In the genomic region with DNA sequence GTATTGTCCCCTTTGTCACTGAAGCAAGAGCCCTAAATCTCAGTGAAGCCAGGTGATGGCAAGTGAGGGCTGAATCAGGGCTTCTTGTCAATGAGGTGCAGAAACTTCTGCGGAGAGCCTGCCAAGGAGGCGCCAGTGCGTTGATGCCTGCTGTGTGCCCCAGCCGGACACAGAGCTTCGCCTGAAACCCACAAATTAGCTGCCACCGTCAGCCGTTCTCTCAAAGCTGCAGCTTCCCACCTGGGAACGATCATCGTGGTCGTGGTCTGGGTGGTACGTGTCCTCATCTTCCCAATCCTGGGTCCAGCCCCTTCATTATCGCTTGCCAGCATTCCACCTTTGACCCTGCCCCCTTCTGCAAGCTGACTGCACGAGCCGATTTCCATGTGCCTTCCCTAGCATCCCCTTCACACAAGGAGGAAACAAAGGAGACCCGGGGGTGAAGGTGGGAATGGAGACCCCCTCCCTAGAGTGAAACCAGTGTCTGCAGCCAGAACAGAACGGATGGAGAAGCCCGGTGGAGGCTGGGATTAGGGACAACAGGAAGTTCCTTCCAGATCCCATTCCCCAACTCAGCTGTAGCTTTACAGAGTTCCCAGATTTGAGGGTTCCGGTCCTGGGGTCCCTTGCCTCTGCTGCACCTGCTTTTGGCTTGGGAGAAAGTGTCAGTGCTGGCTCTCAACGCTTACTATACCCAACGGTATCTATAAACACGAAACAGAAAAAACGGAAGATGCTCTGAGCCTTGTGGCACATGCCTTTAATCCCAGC, we compare ENCODE assay signal across 8 mouse cellular contexts. TPM values are rescaled to one million over a fixed set of nuclear protein-coding genes. Genes with fewer than 3 reads are reported as not detected.
DNase-seq lines count a peak whose midpoint lies in the region; ATAC-seq and TF ChIP-seq lines count a peak whose summit lies in the region.

No protein-coding gene starts in this region.

- peaks cover 21% of the 10 kb centered on the region for H3K36me3 ChIP-seq in embryonic facial prominence, embryonic 13.5 days
- H3K36me3 ChIP-seq in heart, embryonic 15.5 days, result peaks cover 5% of the 10 kb centered on the region; the same call in 1 of the 2 replicates
- no peaks in the 10 kb centered on the region for H3K36me3 ChIP-seq in liver, embryonic 14.5 days (replicated peaks; ENCODE audit: control insufficient read depth, insufficient read depth, low read depth)
- peaks cover 15% of the 10 kb centered on the region for H3K36me3 ChIP-seq in neural tube, embryonic 13.5 days

- H3K4me1 ChIP-seq in embryonic facial prominence, embryonic 13.5 days, result peaks cover 22% of the 10 kb centered on the region
- H3K4me1 ChIP-seq in heart, embryonic 15.5 days (replicated peaks), result peaks cover 18% of the 10 kb centered on the region
- H3K4me1 ChIP-seq in liver, embryonic 14.5 days (replicated peaks; ENCODE audit: control insufficient read depth in 2 of 2, insufficient read depth in 2 of 2, low read length in 1 of 2), result peaks cover 0 to 5% of the 10 kb centered on the region in 2 experiments; a peak in 1 of 4 replicates
- peaks cover 30% of the 10 kb centered on the region for H3K4me1 ChIP-seq in neural tube, embryonic 13.5 days (replicated peaks)

- TF ChIP-seq EP300 in liver, embryonic 14.5 days (IDR thresholded peaks at IDR 0.05; ENCODE audit: low read depth), result no peak

- no peaks in the 10 kb centered on the region for H3K9me3 ChIP-seq in embryonic facial prominence, embryonic 13.5 days
- H3K9me3 ChIP-seq in heart, embryonic 15.5 days (replicated peaks), result no peaks in the 10 kb centered on the region
- no peaks in the 10 kb centered on the region for H3K9me3 ChIP-seq in liver, embryonic 14.5 days (ENCODE audit: control insufficient read depth, low read length)
- no peaks in the 10 kb centered on the region for H3K9me3 ChIP-seq in neural tube, embryonic 13.5 days

- TF ChIP-seq CTCF in liver, embryonic 14.5 days (IDR thresholded peaks at IDR 0.05; ENCODE audit: low read depth), result no peak

- under 1% methylated on average over 22 of the region's 22 CpGs for WGBS in embryonic facial prominence, embryonic 13.5 days
- 1% methylated on average over 22 of the region's 22 CpGs for WGBS in heart, embryonic 15.5 days
- under 1% methylated on average over 22 of the region's 22 CpGs for WGBS in liver, embryonic 14.5 days (ENCODE audit: insufficient replicate concordance)
- under 1% methylated on average over 22 of the region's 22 CpGs for WGBS in neural tube, embryonic 13.5 days

- H3K4me2 ChIP-seq in embryonic facial prominence, embryonic 13.5 days, result peak overlapping the region; percentile 91
- peak overlapping the region; percentile 72 for H3K4me2 ChIP-seq in heart, embryonic 15.5 days
- peak overlapping the region; percentile 52 for H3K4me2 ChIP-seq in liver, embryonic 14.5 days (ENCODE audit: low read depth)
- H3K4me2 ChIP-seq in neural tube, embryonic 13.5 days, result peak overlapping the region; percentile 96

- H3K4me3 ChIP-seq in embryonic facial prominence, embryonic 13.5 days, result peak overlapping the region; percentile 78
- H3K4me3 ChIP-seq in heart, embryonic 15.5 days, result peak overlapping the region; percentile 71
- H3K4me3 ChIP-seq in liver, embryonic 14.5 days (ENCODE audit: insufficient read depth in 1 of 2, low read depth in 2 of 2, low read length in 2 of 2), result peak overlapping the region; percentile 49 to 71
- peak overlapping the region; percentile 81 for H3K4me3 ChIP-seq in neural tube, embryonic 13.5 days

- peak; percentile 59; the same call in 1 of the 2 replicates for ATAC-seq in embryonic facial prominence, embryonic 13.5 days (ENCODE audit: insufficient number of reproducible peaks, insufficient read depth, low FRiP score, low TSS enrichment, low read depth)
- peak; percentile 68; the same call in 1 of the 2 replicates for ATAC-seq in heart, embryonic 15.5 days (replicated peaks; ENCODE audit: insufficient number of reproducible peaks, insufficient read depth, low FRiP score, low read depth)
- no peak for ATAC-seq in liver, embryonic 14.5 days (ENCODE audit: insufficient read depth)
- peak; percentile 93 for ATAC-seq in neural tube, embryonic 13.5 days (ENCODE audit: low read depth)
- ATAC-seq in inflammation-experienced regulatory T-cells, adult 6 months, result no peak

- H3K27me3 ChIP-seq in embryonic facial prominence, embryonic 13.5 days, result no peaks in the 10 kb centered on the region
- no peaks in the 10 kb centered on the region for H3K27me3 ChIP-seq in heart, embryonic 15.5 days
- peaks cover 5% of the 10 kb centered on the region for H3K27me3 ChIP-seq in liver, embryonic 14.5 days (ENCODE audit: control insufficient read depth, insufficient read depth, low read length)
- no peaks in the 10 kb centered on the region for H3K27me3 ChIP-seq in neural tube, embryonic 13.5 days

- peak overlapping the region; percentile 91 for H3K9ac ChIP-seq in embryonic facial prominence, embryonic 13.5 days
- H3K9ac ChIP-seq in heart, embryonic 15.5 days, result peak overlapping the region; percentile 71
- peak overlapping the region; percentile 36 for H3K9ac ChIP-seq in liver, embryonic 14.5 days (replicated peaks)
- H3K9ac ChIP-seq in neural tube, embryonic 13.5 days, result peak overlapping the region; percentile 91

- no peak overlapping the region; the same call in 1 of the 2 replicates for H3K27ac ChIP-seq in embryonic facial prominence, embryonic 13.5 days
- H3K27ac ChIP-seq in heart, embryonic 15.5 days, result no peak overlapping the region; the same call in 1 of the 2 replicates
- H3K27ac ChIP-seq in liver, embryonic 14.5 days, result no peak overlapping the region
- peak overlapping the region; percentile 59 for H3K27ac ChIP-seq in neural tube, embryonic 13.5 days (replicated peaks)

- DNase-seq in urinary bladder, postnatal 14 days (ENCODE audit: low spot score), result peak; percentile 53
- no peak for DNase-seq in urinary bladder, postnatal 10 days (ENCODE audit: low spot score)
- peak; percentile 60 for DNase-seq in kidney, postnatal 25 days
- no peak for DNase-seq in liver, embryonic 14.5 days (ENCODE audit: low read depth in 3 of 3, low spot score in 3 of 3)

RNA-seq across cellular contexts. Expression of gene Zfp13, which starts 13.4 kb away (rescaled TPM):
- polyA plus RNA-seq in embryonic facial prominence, embryonic 13.5 days (2015; fragmentation: Nextera tagmentation; extraction: Ambion mirVana), result 18.2 and 21.9 TPM in 2 replicates
- 6.7 and 8.3 TPM in 2 replicates for polyA plus RNA-seq in heart, embryonic 15.5 days (2015; fragmentation: Nextera tagmentation; extraction: Ambion mirVana)
- polyA plus RNA-seq in liver, embryonic 14.5 days (2012; rRNA removed), result 1.9 and 2.0 TPM in 2 replicates
- polyA plus RNA-seq in liver, embryonic 14.5 days (2014; fragmentation: Nextera tagmentation; extraction: Ambion mirVana), result 1.3 TPM in 2 replicates
- 24.4 and 28.8 TPM in 2 replicates for polyA plus RNA-seq in neural tube, embryonic 13.5 days (2015; fragmentation: Nextera tagmentation; extraction: Ambion mirVana)
- under 1 TPM in 1 of 3 experiments, not detected in 2; 0.71 TPM for polyA plus RNA-seq in inflammation-experienced regulatory T-cells, adult 6 months (2017; shearing (Covaris generic))

RNA-seq across cellular contexts. Expression of gene Zscan10, which starts 14.8 kb away (rescaled TPM):
- 0.27 and 0.37 TPM in 2 replicates for polyA plus RNA-seq in embryonic facial prominence, embryonic 13.5 days (2015; fragmentation: Nextera tagmentation; extraction: Ambion mirVana)
- polyA plus RNA-seq in heart, embryonic 15.5 days (2015; fragmentation: Nextera tagmentation; extraction: Ambion mirVana), result 0.06 TPM in 1 of 2 replicates, not detected in the other
- not detected in 2 replicates for polyA plus RNA-seq in liver, embryonic 14.5 days (2012; rRNA removed)
- not detected in 2 replicates for polyA plus RNA-seq in liver, embryonic 14.5 days (2014; fragmentation: Nextera tagmentation; extraction: Ambion mirVana)
- not detected in 2 replicates for polyA plus RNA-seq in neural tube, embryonic 13.5 days (2015; fragmentation: Nextera tagmentation; extraction: Ambion mirVana)
- 1 to 10 TPM in 2 of 3 experiments, under 1 TPM in 1; 0.73 to 3.1 (median 1.2) TPM for polyA plus RNA-seq in inflammation-experienced regulatory T-cells, adult 6 months (2017; shearing (Covaris generic))

RNA-seq across cellular contexts. Expression of gene Zfp213, which starts 21.9 kb away (rescaled TPM):
- polyA plus RNA-seq in embryonic facial prominence, embryonic 13.5 days (2015; fragmentation: Nextera tagmentation; extraction: Ambion mirVana), result 20.0 and 22.5 TPM in 2 replicates
- 10.9 and 14.4 TPM in 2 replicates for polyA plus RNA-seq in heart, embryonic 15.5 days (2015; fragmentation: Nextera tagmentation; extraction: Ambion mirVana)
- polyA plus RNA-seq in liver, embryonic 14.5 days (2012; rRNA removed), result 3.7 and 4.1 TPM in 2 replicates
- polyA plus RNA-seq in liver, embryonic 14.5 days (2014; fragmentation: Nextera tagmentation; extraction: Ambion mirVana), result 4.1 and 4.8 TPM in 2 replicates
- polyA plus RNA-seq in neural tube, embryonic 13.5 days (2015; fragmentation: Nextera tagmentation; extraction: Ambion mirVana), result 17.4 and 17.8 TPM in 2 replicates
- polyA plus RNA-seq in inflammation-experienced regulatory T-cells, adult 6 months (2017; shearing (Covaris generic)), result 1 to 10 TPM; 4.0 to 5.5 (median 4.8) TPM

RNA-seq across cellular contexts. Expression of gene Mmp25, which starts 59.2 kb away (rescaled TPM):
- 0.55 and 0.77 TPM in 2 replicates for polyA plus RNA-seq in embryonic facial prominence, embryonic 13.5 days (2015; fragmentation: Nextera tagmentation; extraction: Ambion mirVana)
- 0.38 and 0.48 TPM in 2 replicates for polyA plus RNA-seq in heart, embryonic 15.5 days (2015; fragmentation: Nextera tagmentation; extraction: Ambion mirVana)
- polyA plus RNA-seq in liver, embryonic 14.5 days (2012; rRNA removed), result 0.11 and 0.12 TPM in 2 replicates
- polyA plus RNA-seq in liver, embryonic 14.5 days (2014; fragmentation: Nextera tagmentation; extraction: Ambion mirVana), result 0.11 TPM in 1 of 2 replicates, not detected in the other
- polyA plus RNA-seq in neural tube, embryonic 13.5 days (2015; fragmentation: Nextera tagmentation; extraction: Ambion mirVana), result 1.9 and 2.3 TPM in 2 replicates
- polyA plus RNA-seq in inflammation-experienced regulatory T-cells, adult 6 months (2017; shearing (Covaris generic)), result 1 to 10 TPM in 2 of 3 experiments, under 1 TPM in 1; 0.80 to 6.6 (median 2.8) TPM

Comparison
In these comparisons a context has a peak if more than half of its experiments do, and no peak if none do; other contexts are left out.
1. DNase-seq: peak in urinary bladder, postnatal 14 days (single experiment) and kidney, postnatal 25 days (2 of 2); none in urinary bladder, postnatal 10 days (single experiment) and liver, embryonic 14.5 days (0 of 3).
2. ATAC-seq: peak in embryonic facial prominence, embryonic 13.5 days (single experiment), heart, embryonic 15.5 days (single experiment) and neural tube, embryonic 13.5 days (single experiment); none in liver, embryonic 14.5 days (single experiment) and inflammation-experienced regulatory T-cells, adult 6 months (single experiment).
3. H3K9ac ChIP-seq: peak in every context shown above with its lines; median percentile 91 in embryonic facial prominence, embryonic 13.5 days; 91 in neural tube, embryonic 13.5 days; 71 in heart, embryonic 15.5 days; 36 in liver, embryonic 14.5 days.
4. Peak in every context shown above with its lines, with median percentiles within 50 percentile points of each other: H3K4me2 ChIP-seq and H3K4me3 ChIP-seq.